Mouse (Mus musculus) G1E (cell line): ENCODE measurements at regions not wholly inside any gene's neighbourhood (a gene's known extent, or its start where the extent isn't known, plus 50 kb on each side); places are given as distances from the start of the nearest gene placed in this dataset.

Source experiments
- CTCF ChIP-seq: IDR thresholded peaks from 2 replicates; pipeline ENCODE4 v1.5.1; 2012; ENCODE audit warnings: low read depth, low read length, inconsistent platforms, mixed read lengths
- GATA1 ChIP-seq: IDR thresholded peaks from 2 replicates; pipeline ENCODE4 v1.6.1; 2012; ENCODE audit warnings: borderline replicate concordance, low read length, inconsistent platforms, mixed read lengths
- POLR2AphosphoS5 ChIP-seq: IDR thresholded peaks from 2 replicates; pipeline ENCODE4 v1.6.1; 2012; ENCODE audit warnings: low read depth, low read length, inconsistent platforms; ENCODE audit not compliant: insufficient replicate concordance

DNA sequence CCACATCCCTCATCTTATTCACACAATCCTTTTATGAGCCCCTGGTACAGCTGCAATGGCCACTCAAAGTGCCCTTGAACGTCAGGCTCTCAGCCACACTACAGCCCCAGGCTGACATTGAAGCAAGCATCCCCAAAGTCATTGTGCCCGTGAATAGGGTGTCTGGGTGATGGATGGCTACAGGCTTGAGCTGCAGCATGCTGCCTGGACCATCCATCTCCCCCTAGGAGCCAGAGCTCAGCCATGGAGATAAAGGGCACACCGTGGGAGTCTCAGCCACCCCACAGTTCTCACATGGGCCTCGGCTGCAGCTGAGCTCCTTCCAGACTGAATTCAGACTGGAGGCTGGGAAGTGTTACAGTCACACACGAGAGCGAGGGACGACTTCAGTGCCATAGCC is 167.6 kb downstream of the Prdm2 start:
- no peak for TF ChIP-seq CTCF
- TF ChIP-seq GATA1 = no peak
- no peak for TF ChIP-seq POLR2AphosphoS5
